Mouse (Mus musculus) cerebellum, adult 2 months (tissue): ENCODE measurements at regions not wholly inside any gene's neighbourhood (a gene's known extent, or its start where the extent isn't known, plus 50 kb on each side); places are given as distances from the start of the nearest gene placed in this dataset.
"Not testable (repeated sequence)": the region's sequence is repeated elsewhere in the genome, so short reads cannot be mapped to it uniquely, and the experiment has no call there.

Experiments
- DNase-seq, 2 experiments: peaks; one replicate each; pipeline ENCODE4 v3.0.0; 2021
- H3K27ac ChIP-seq: fragments of 200-500 bp; 2 replicates; pipeline ENCODE4 v1.5.1; 2012; ENCODE audit warnings: low read length, control low read depth, inconsistent platforms; ENCODE audit not compliant: insufficient read depth
- H3K27me3 ChIP-seq: fragments of 200-500 bp; 2 replicates; pipeline ENCODE4 v1.6.1; 2012; ENCODE audit warnings: inconsistent platforms, mild to moderate bottlenecking, low read length, moderate library complexity; ENCODE audit not compliant: control insufficient read depth, insufficient read depth
- H3K4me1 ChIP-seq: fragments of 200-500 bp; 2 replicates; pipeline ENCODE4 v1.6.1; 2011; ENCODE audit warnings: low read length; ENCODE audit not compliant: control insufficient read depth, insufficient read depth
- H3K4me3 ChIP-seq: fragments of 200-500 bp; replicated peaks from 2 replicates; pipeline ENCODE3; 2011; ENCODE audit warnings: mild to moderate bottlenecking, low read depth, low read length, control low read depth; ENCODE audit not compliant: insufficient read depth
- CTCF ChIP-seq: fragments of 200-500 bp; IDR thresholded peaks from 2 replicates; pipeline ENCODE4 v1.5.1; 2011; ENCODE audit warnings: low read depth, mild to moderate bottlenecking, control low read depth, low read length, moderate library complexity, borderline replicate concordance; ENCODE audit not compliant: insufficient read depth
- POLR2A ChIP-seq: fragments of 200-500 bp; IDR thresholded peaks from 2 replicates; pipeline ENCODE4 v1.6.1; 2011; ENCODE audit warnings: low read length, control low read depth, borderline replicate concordance; ENCODE audit not compliant: insufficient read depth
- WGBS: fragments of 180-500 bp; shearing (Covaris S2); methylation state at CpG from one replicate; pipeline ENCODE4 v1.1.7; 2018; 5-methylcytosine and 5-hydroxymethylcytosine counted together

DNA sequence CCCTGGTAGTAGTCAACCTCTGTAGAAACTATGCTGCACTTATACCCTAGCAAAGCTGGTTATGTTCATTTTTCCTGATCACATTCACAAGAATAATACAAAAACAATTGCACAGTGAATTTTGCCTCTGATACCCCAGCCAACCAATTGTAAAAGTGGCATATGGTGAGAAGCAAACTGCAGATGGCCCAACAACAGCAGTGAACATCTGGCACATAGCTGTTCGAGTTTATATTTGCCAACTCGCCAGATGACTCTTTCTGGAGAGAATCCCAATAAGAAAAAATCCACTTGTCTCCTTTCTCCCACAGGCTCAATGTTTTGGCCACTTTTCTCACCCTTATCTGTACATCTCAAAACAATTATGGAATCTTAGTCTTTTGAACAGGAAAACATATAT is 196.5 kb upstream of the Grik2 start:
- TF ChIP-seq POLR2A (no peak), CTCF (no peak)
- DNase-seq, result peak in 1 of 2 experiments; percentile 7

DNA sequence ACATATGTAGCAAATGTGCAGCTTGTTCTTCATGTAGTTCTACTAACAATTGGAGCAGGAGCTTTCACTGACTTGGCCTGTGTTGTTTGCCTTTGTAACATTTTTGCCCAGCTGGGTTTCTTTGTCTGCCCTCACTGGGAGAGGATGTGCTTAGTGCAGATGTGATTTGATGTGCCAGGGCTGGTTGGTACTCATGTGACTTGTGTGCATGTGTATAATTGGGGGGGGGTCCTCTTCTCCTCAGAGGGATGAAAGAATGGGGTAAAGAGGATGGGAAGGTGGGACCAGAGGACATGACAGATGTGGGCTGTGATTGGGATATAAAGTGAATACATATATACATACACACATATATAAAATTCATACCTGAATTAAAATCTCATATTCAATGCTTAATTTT is 163.9 kb upstream of the Grik2 start:
- H3K4me3 ChIP-seq, result no peak overlapping the region
- no peak overlapping the region for H3K27ac ChIP-seq
- H3K27me3 ChIP-seq, result no peaks in the 10 kb centered on the region
- DNase-seq, result no peak
- no peaks in the 10 kb centered on the region for H3K4me1 ChIP-seq
- TF ChIP-seq CTCF (no peak), POLR2A (no peak)

More for the DNA sequence above, 196.5 kb upstream of the Grik2 start:
- H3K27ac ChIP-seq, result no peak overlapping the region
- no peak overlapping the region for H3K4me3 ChIP-seq
- H3K4me1 ChIP-seq, result no peaks in the 10 kb centered on the region
- WGBS, result 36% methylated on average over 2 of the region's 2 CpGs
- no peaks in the 10 kb centered on the region for H3K27me3 ChIP-seq

DNA sequence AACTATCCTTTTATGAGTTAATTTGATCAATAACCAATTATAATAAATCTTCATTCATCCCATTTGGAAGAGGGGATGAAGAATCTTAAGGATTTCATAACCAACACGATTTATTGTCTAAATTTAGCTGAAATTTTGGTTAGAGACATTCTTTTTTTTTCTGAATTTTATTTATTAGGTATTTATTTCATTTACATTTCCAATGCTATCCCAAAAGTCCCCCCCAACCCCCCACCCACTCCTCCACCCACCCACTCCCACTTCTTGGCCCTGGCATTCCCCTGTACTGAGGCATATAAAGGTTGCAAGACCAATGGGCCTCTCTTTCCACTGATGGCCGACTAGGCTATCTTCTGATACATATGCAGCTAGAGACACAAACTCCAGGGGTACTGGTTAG is 148.7 kb upstream of the Grik2 start:
- 82% methylated on average over 2 of the region's 2 CpGs for WGBS
- not testable (repeated sequence) for H3K4me1 ChIP-seq, H3K27me3 ChIP-seq, H3K4me3 ChIP-seq, H3K27ac ChIP-seq, DNase-seq

DNA sequence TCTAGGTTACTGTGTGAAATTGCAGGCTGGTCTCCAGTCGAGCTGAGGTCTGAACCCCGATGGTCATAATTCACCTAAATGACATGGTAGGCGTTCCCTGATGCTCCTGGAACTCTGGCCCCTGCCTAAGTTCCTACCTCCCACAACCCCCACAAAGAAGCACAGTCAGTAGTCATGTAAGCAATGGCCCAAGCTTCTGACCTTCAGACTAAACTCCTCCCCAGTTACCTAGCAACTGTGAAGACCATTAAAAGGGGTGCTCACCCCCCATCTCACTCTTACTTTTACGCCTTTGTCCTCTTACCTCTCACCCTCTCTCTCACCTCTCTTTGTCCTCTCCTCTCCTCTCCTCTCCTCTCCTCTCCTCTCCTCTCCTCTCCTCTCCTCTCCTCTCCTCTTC is 120.6 kb upstream of the Grik2 start:
- not testable (repeated sequence) for DNase-seq, H3K4me3 ChIP-seq, H3K4me1 ChIP-seq, H3K27me3 ChIP-seq, H3K27ac ChIP-seq
- WGBS, result 89% methylated on average over 4 of the region's 4 CpGs

DNA sequence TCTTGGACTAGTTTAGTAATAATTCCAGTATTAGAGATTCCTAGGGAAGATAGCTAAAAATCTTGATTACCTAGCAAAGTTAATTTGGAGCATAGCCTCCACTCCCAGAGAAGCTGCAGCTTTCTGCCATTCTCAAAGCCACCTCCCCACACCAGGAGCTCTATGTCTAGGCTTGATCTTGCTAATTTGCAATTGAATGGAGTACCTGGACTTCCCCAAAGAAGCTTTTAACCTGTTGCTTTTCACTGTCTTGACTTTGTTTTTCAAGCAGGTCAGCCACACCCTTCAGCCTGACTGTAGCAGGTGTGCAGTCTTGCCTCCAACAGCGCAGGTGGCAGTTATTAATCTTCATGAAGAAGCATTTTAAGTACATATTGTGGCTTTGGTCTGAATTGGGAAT is 119.6 kb upstream of the Grik2 start:
- 81% methylated on average over 1 of the region's 1 CpGs for WGBS
- not testable (repeated sequence) for H3K4me1 ChIP-seq, H3K27ac ChIP-seq, DNase-seq, H3K4me3 ChIP-seq, H3K27me3 ChIP-seq

DNA sequence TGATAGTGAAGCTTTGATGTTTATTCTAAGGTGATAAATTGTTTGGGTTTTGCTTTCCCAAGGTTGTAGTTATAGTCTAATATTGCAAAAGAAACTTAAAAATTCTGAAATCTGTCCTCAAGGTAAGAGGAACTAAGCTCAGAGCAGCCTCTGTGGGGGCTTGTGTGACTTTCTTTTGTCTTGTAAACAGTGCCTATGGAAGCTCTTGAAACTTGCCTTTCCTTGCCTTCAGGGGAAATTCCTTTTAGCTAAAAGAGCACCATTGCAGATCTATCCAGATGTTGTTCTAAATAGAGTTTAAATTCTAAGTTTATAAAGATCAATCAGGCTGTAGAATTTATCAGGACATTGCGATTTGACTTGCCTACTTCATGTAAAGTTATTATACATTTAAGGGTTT is 116.1 kb upstream of the Grik2 start:
- not testable (repeated sequence) for H3K4me3 ChIP-seq, H3K4me1 ChIP-seq, H3K27ac ChIP-seq, H3K27me3 ChIP-seq, DNase-seq
- WGBS, result 92% methylated on average over 1 of the region's 1 CpGs

DNA sequence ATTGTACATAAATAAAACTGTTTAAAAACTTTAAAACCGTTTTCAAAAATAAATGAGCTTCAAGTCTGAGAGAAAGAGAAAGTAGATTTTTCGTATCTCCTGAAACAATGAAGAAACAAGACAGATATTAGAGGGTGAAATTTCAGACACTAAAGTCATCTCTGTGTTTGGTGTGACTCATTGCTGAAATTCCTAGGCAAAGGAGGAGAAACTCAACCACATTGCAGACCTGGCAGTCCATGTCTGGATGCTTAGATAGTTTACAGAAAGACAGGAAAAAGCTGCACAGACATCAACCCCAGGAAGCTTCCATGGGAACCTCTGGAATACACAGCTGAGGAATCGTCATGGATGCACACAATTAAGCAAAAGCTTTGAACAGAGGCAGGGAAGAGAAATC is 106.9 kb upstream of the Grik2 start:
- no peak for DNase-seq
- no peaks in the 10 kb centered on the region for H3K27me3 ChIP-seq
- WGBS, result 85% methylated on average over 3 of the region's 3 CpGs
- no peak overlapping the region for H3K4me3 ChIP-seq
- H3K4me1 ChIP-seq, result no peaks in the 10 kb centered on the region
- no peak overlapping the region for H3K27ac ChIP-seq
- TF ChIP-seq CTCF, result no peak
- TF ChIP-seq POLR2A, result no peak

DNA sequence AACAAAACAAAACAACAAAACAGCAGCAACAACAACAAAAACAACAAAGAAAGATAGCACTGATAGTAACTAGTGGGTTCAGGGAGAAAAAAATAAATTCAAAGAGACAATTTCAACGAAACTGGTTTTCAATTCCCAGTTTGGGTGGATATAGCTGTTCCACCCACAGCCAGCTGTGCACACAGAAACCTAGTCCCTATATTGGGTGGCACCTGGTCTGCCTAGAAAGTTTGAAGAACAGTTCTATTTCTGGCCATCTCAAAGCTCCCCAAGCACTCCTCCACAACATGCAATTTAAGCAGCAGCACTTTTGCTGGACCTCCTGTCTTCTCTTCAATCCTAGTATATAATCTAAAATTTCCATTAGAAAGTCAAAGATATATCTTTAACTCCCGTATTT is 95.5 kb upstream of the Grik2 start:
- Histone ChIP-seq H3K27me3 (no peaks in the 10 kb centered on the region), H3K4me3 (no peak overlapping the region), H3K4me1 (no peaks in the 10 kb centered on the region), H3K27ac (no peak overlapping the region)
- WGBS, result 78% methylated on average over 2 of the region's 2 CpGs
- TF ChIP-seq POLR2A, result no peak
- TF ChIP-seq CTCF, result no peak
- no peak for DNase-seq

DNA sequence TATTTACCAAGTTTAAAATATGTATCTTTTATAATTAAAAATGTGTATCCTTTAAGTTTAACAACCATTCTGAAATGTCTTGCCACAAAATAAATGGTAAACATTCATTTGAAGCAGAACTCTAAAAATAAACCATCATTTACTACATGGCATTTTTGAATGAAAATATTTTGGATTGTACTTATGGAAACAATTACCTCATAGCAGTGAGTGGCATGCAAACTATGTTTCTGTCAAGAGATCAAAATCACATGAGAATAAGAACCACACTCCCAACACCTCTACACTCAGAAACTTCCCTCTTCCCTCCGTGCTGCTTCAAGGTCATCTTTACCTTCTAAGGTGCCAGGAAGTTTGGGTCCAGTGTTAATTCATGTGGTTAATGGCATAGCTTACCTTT is 94.9 kb upstream of the Grik2 start:
- no peak for DNase-seq

More for the DNA sequence above, 94.9 kb upstream of the Grik2 start:
- TF ChIP-seq POLR2A (no peak), CTCF (no peak)
- WGBS, result 76% methylated on average over 1 of the region's 1 CpGs
- H3K27me3 ChIP-seq, result no peaks in the 10 kb centered on the region
- no peak overlapping the region for H3K4me3 ChIP-seq
- no peak overlapping the region for H3K27ac ChIP-seq
- H3K4me1 ChIP-seq, result no peaks in the 10 kb centered on the region
